Mouse (Mus musculus): ENCODE data around the gene Clstn2. TPM values are rescaled to one million over a fixed set of nuclear protein-coding genes. Genes with fewer than 3 reads are reported as not detected.

Gene Clstn2
- polyA plus RNA-seq (2015; fragmentation: Nextera tagmentation; extraction: Ambion mirVana): 1.3 and 1.4 TPM in 2 replicates

- Histone ChIP-seq H3K4me3 (peak within 1 kb of the TSS; percentile 62), H3K9ac (peak within 1 kb of the TSS; percentile 43), H3K36me3 (no peaks in the 10 kb centered on the region), H3K27me3 (peaks cover 49% of the 10 kb centered on the region), H3K4me1 (peaks cover 17% of the 10 kb centered on the region), H3K4me2 (peak within 1 kb of the TSS; percentile 98), H3K9me3 (no peaks in the 10 kb centered on the region), H3K27ac (no peak within 1 kb of the TSS)
- under 1% methylated on average over 72 of the region's 73 CpGs for WGBS
- peak; percentile 80; the same call in 1 of the 2 replicates for ATAC-seq (ENCODE audit: borderline replicate concordance, extremely low read depth, low FRiP score, low TSS enrichment)
Measured at GRCm38 (mm10) chr9:98032573-98033272, at the start of gene Clstn2. Gene Clstn2, minus strand, starts transcription at chr9:98033181.

GRCm38 (mm10) chr9:98067767-98068166, 34.8 kb upstream of the Clstn2 start:
- WGBS: 64% methylated on average over 5 of the region's 5 CpGs

DNA sequence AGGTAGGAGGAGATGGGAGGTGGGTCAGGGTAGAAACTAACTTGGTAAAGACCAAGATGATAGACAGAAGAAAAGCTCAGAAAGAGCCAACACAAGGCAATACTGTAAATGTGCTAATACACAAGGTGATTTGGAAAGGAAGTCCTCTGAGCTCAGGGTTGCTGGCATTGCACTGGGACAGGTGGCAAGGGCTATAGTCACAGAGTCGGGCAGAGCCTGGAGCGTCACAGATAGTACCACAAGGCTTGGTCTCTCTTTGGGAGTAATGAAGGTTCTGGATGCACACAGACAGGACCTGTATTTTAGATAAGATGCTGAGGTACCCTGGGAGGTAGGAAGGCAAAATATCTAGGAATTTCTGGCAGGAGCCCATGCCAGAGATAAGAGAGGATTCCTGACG, 28.7 kb upstream of the Clstn2 start:
- Histone ChIP-seq H3K27ac (no peak overlapping the region), H3K9ac (no peak overlapping the region), H3K4me1 (no peaks in the 10 kb centered on the region), H3K27me3 (no peaks in the 10 kb centered on the region), H3K4me2 (no peak overlapping the region), H3K36me3 (no peaks in the 10 kb centered on the region), H3K4me3 (no peak overlapping the region), H3K9me3 (no peaks in the 10 kb centered on the region)
- ATAC-seq (ENCODE audit: borderline replicate concordance, extremely low read depth, low FRiP score, low TSS enrichment): no peak
- WGBS: 53% methylated on average over 3 of the region's 3 CpGs

More at GRCm38 (mm10) chr9:98067767-98068166, 34.8 kb upstream of the Clstn2 start:
- Histone ChIP-seq H3K36me3 (no peaks in the 10 kb centered on the region), H3K27me3 (no peaks in the 10 kb centered on the region), H3K4me3 (no peak overlapping the region), H3K9me3 (no peaks in the 10 kb centered on the region), H3K4me2 (no peak overlapping the region), H3K4me1 (no peaks in the 10 kb centered on the region), H3K9ac (no peak overlapping the region), H3K27ac (no peak overlapping the region)
- ATAC-seq (ENCODE audit: borderline replicate concordance, extremely low read depth, low FRiP score, low TSS enrichment): no peak

DNA sequence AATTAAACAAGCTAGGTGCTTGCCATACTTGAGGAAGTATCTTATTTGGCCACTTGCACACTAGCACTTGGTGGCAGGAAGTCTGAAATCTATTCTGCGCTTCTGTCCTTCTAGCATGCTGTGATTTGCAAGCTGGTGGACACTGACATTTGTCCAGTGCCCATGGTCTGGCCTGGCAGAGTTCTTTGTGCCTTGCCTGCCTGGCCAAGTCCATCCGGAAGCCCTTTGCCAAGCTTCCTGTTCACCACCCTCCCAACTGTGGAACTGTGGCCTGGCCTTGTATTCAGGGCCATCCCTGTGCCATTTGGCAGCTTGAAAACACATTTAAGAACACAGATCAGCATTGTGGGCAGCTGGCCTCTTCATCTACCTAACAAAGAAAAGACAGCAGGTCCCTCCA, 24.3 kb upstream of the Clstn2 start:
- no peaks in the 10 kb centered on the region for H3K9me3 ChIP-seq
- H3K36me3 ChIP-seq: no peaks in the 10 kb centered on the region
- no peak for ATAC-seq (ENCODE audit: borderline replicate concordance, extremely low read depth, low FRiP score, low TSS enrichment)
- no peak overlapping the region for H3K4me2 ChIP-seq
- H3K27me3 ChIP-seq: no peaks in the 10 kb centered on the region
- H3K4me1 ChIP-seq: no peaks in the 10 kb centered on the region
- 84% methylated on average over 2 of the region's 2 CpGs for WGBS
- no peak overlapping the region for H3K27ac ChIP-seq
- H3K4me3 ChIP-seq: no peak overlapping the region
- no peak overlapping the region for H3K9ac ChIP-seq

- Histone ChIP-seq H3K9ac (no peak overlapping the region), H3K9me3 (no peaks in the 10 kb centered on the region), H3K4me3 (no peak overlapping the region), H3K4me2 (no peak overlapping the region), H3K4me1 (no peaks in the 10 kb centered on the region), H3K36me3 (no peaks in the 10 kb centered on the region), H3K27me3 (no peaks in the 10 kb centered on the region), H3K27ac (no peak overlapping the region)
- ATAC-seq (ENCODE audit: borderline replicate concordance, extremely low read depth, low FRiP score, low TSS enrichment): no peak
- 71% methylated on average over 12 of the region's 12 CpGs for WGBS
Measured at GRCm38 (mm10) chr9:98051343-98051742, 18.4 kb upstream of the Clstn2 start.

GRCm38 (mm10) chr9:98033273-98033855, 383 bp upstream of the Clstn2 start:
- Histone ChIP-seq H3K4me2 (peak overlapping the region; percentile 98), H3K9me3 (no peaks in the 10 kb centered on the region), H3K27me3 (peaks cover 49% of the 10 kb centered on the region), H3K36me3 (no peaks in the 10 kb centered on the region), H3K4me1 (peaks cover 17% of the 10 kb centered on the region), H3K9ac (peak overlapping the region; percentile 43; the same call in 1 of the 2 replicates), H3K27ac (no peak overlapping the region), H3K4me3 (peak overlapping the region; percentile 62)
- under 1% methylated on average over 38 of the region's 38 CpGs for WGBS
- peak; percentile 44; the same call in 1 of the 2 replicates for ATAC-seq (ENCODE audit: borderline replicate concordance, extremely low read depth, low FRiP score, low TSS enrichment)

DNA sequence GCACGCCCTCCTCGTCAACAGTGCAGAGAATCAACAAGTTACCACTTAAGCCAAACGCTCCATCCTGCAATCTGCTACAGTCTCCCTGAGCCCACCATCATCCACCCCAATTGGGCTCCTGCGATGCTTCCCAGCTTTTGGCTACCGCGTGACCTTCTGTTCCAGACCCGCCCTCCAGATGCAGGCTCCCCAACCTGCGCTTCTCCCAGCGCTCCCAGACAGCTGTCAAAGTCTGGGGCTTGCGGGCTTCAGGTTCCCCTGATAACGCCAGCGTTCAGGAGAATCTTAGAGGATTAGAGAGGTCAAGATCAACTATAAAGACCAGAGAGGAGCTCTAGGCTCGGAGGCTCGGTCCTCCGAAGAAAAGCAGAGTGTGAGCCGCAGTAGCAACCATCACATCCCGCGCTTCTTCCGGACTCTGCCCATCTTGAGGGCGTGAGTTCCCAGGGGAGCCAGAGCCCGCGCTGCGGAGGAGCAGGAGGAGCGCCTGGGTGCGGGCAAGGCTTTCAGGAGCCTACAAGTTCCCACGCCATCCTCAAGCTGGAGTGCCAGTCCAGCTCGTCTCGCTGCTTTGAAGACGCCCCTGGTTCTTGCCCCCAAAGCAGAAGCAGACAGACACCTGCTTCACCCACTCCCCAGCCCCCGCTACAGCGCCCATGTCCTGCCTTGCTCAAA, 946 bp downstream of the Clstn2 start:
- H3K4me3 ChIP-seq: peak overlapping the region; percentile 62
- peaks cover 17% of the 10 kb centered on the region for H3K4me1 ChIP-seq
- 0 out of 2 replicates have a peak overlapping the region, but pooled peaks have one; percentile 43 for H3K9ac ChIP-seq
- H3K4me2 ChIP-seq: peak overlapping the region; percentile 98
- H3K27ac ChIP-seq: no peak overlapping the region
- ATAC-seq (ENCODE audit: borderline replicate concordance, extremely low read depth, low FRiP score, low TSS enrichment): no peak
- no peaks in the 10 kb centered on the region for H3K9me3 ChIP-seq
- no peaks in the 10 kb centered on the region for H3K36me3 ChIP-seq
- 3% methylated on average over 31 of the region's 31 CpGs for WGBS
- peaks cover 49% of the 10 kb centered on the region for H3K27me3 ChIP-seq

DNA sequence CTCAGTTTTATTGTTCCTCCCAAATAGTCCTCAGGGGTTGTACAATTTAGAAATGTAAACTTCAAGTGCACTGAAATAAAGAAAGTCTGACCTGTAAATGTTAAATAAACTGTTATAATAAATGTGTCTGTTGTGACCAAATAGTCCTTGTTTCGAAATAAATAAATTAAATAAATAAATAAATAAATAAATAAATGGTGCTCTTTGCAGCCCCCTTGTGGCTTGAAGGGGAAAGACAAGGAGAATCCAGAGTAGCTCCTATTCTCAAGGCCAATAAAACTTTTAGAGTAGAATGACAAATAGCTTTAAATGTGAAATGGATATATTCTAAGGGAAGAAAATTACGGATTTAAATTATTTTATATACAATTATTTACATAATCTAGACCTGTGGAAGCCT, 2.3 kb downstream of the Clstn2 start:
- H3K27me3 ChIP-seq: peaks cover 47% of the 10 kb centered on the region

DNA sequence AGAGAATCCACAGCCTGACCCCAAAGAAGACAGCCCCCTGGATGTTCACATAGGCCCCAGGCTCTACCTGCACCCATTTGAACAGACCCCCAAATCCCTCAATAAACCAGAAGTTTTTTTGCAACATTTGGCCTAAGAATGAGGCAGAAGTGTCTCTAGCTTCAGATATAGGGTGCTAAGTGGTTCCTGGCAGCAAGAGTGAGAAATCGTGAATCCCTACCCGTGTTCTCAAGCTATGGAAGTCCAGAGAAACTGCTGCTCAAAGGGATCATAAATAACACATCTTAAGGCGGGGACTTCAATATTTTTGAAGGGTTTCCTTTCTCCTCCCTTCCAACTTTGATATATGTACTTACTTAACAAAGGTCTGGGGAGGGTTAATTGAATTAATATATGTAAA, 7.4 kb downstream of the Clstn2 start:
- WGBS: 71% methylated on average over 3 of the region's 3 CpGs
- no peak for ATAC-seq (ENCODE audit: borderline replicate concordance, extremely low read depth, low FRiP score, low TSS enrichment)
- H3K36me3 ChIP-seq: no peaks in the 10 kb centered on the region

More for the DNA sequence above, 2.3 kb downstream of the Clstn2 start:
- Histone ChIP-seq H3K4me2 (no peak overlapping the region), H3K27ac (no peak overlapping the region), H3K9me3 (no peaks in the 10 kb centered on the region), H3K9ac (no peak overlapping the region), H3K4me3 (no peak overlapping the region), H3K36me3 (no peaks in the 10 kb centered on the region), H3K4me1 (peaks cover 17% of the 10 kb centered on the region)
- ATAC-seq (ENCODE audit: borderline replicate concordance, extremely low read depth, low FRiP score, low TSS enrichment): no peak
- WGBS: 13% methylated on average over 2 of the region's 2 CpGs

GRCm38 (mm10) chr9:98023069-98023468, 9.9 kb downstream of the Clstn2 start:
- Histone ChIP-seq H3K9ac (no peak overlapping the region), H3K36me3 (no peaks in the 10 kb centered on the region), H3K27ac (no peak overlapping the region), H3K4me2 (no peak overlapping the region), H3K27me3 (no peaks in the 10 kb centered on the region), H3K9me3 (no peaks in the 10 kb centered on the region), H3K4me3 (no peak overlapping the region), H3K4me1 (no peaks in the 10 kb centered on the region)
- ATAC-seq (ENCODE audit: borderline replicate concordance, extremely low read depth, low FRiP score, low TSS enrichment): no peak
- WGBS: 80% methylated on average over 11 of the region's 11 CpGs

More for the DNA sequence above, 7.4 kb downstream of the Clstn2 start:
- H3K27me3 ChIP-seq: no peaks in the 10 kb centered on the region
- no peaks in the 10 kb centered on the region for H3K9me3 ChIP-seq
- H3K4me3 ChIP-seq: no peak overlapping the region
- H3K4me1 ChIP-seq: no peaks in the 10 kb centered on the region
- H3K27ac ChIP-seq: no peak overlapping the region
- H3K4me2 ChIP-seq: no peak overlapping the region
- H3K9ac ChIP-seq: no peak overlapping the region

DNA sequence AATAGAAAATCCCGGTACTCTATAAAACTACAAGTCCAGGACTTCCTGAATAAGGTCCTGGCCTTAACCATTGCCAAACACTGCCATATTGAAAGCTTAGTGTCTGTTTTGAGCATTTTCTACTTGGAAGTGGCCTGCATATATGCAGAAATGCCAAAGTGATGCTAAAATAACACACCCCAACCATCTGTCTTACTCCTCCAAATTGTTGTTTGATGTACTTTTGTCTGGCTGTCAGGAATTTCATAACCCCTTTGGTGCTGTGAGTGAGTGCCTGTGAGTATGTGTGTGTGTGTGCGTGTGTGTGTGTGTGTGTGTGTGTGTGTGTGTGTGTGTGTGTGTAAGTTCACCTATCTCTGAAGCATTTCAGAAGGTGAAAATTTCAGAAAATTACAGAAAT, 13.1 kb downstream of the Clstn2 start:
- H3K36me3 ChIP-seq: no peaks in the 10 kb centered on the region
- no peaks in the 10 kb centered on the region for H3K27me3 ChIP-seq
- no peak overlapping the region for H3K9ac ChIP-seq
- ATAC-seq (ENCODE audit: borderline replicate concordance, extremely low read depth, low FRiP score, low TSS enrichment): no peak
- no peak overlapping the region for H3K27ac ChIP-seq
- H3K9me3 ChIP-seq: no peaks in the 10 kb centered on the region
- no peaks in the 10 kb centered on the region for H3K4me1 ChIP-seq
- H3K4me3 ChIP-seq: no peak overlapping the region
- WGBS: 75% methylated on average over 2 of the region's 2 CpGs
- H3K4me2 ChIP-seq: no peak overlapping the region

- H3K4me2 ChIP-seq: no peak overlapping the region
- no peak overlapping the region for H3K27ac ChIP-seq
- H3K27me3 ChIP-seq: no peaks in the 10 kb centered on the region
- H3K9me3 ChIP-seq: no peaks in the 10 kb centered on the region
- H3K36me3 ChIP-seq: no peaks in the 10 kb centered on the region
- no peaks in the 10 kb centered on the region for H3K4me1 ChIP-seq
- no peak overlapping the region for H3K4me3 ChIP-seq
- H3K9ac ChIP-seq: no peak overlapping the region
- 73% methylated on average over 5 of the region's 5 CpGs for WGBS
- ATAC-seq (ENCODE audit: borderline replicate concordance, extremely low read depth, low FRiP score, low TSS enrichment): no peak
Measured at GRCm38 (mm10) chr9:98018687-98019086, 14.3 kb downstream of the Clstn2 start.
